Mouse (Mus musculus) MEL (cell line): Measurements from ENCODE around the gene Mllt11. TPM values are rescaled to one million over a fixed set of nuclear protein-coding genes. Genes with fewer than 3 reads are reported as not detected.

Experiments
- DNase-seq: peaks from one replicate; pipeline ENCODE4 v3.0.0; 2011; ENCODE audit warnings: low read depth, low spot score
- H3K27ac ChIP-seq: 2 replicates; pipeline ENCODE4 v1.5.1; 2012; ENCODE audit warnings: low read depth, mild to moderate bottlenecking, control low read depth, low read length, moderate library complexity; ENCODE audit not compliant: control insufficient read depth
- H3K27me3 ChIP-seq, 2 experiments: fragments of 150-350 bp in 1 of 2; sonication (generic) in 1 of 2; 2 replicates each; pipeline ENCODE4 v1.6.1; 2012; ENCODE audit warnings: low read length in 2 of 2, mild to moderate bottlenecking in 2 of 2, improper control_type of control experiment in 1 of 2, moderate library complexity in 1 of 2; ENCODE audit not compliant: insufficient read depth in 2 of 2, control insufficient read depth in 1 of 2
- H3K36me3 ChIP-seq, 2 experiments: 2 replicates each; pipeline ENCODE4 v1.6.1; 2012 to 2014; ENCODE audit warnings: low read length in 2 of 2, improper control_type of control experiment in 1 of 2, inconsistent platforms in 1 of 2, mild to moderate bottlenecking in 1 of 2; ENCODE audit not compliant: insufficient read depth in 2 of 2, control insufficient read depth in 1 of 2
- H3K4me1 ChIP-seq, 2 experiments: fragments of 150-350 bp in 1 of 2; sonication (generic) in 1 of 2; 2 replicates each; pipeline ENCODE4 v1.6.1; 2012; ENCODE audit warnings: low read length in 2 of 2, improper control_type of control experiment in 1 of 2, mild to moderate bottlenecking in 1 of 2; ENCODE audit not compliant: insufficient read depth in 2 of 2, control insufficient read depth in 1 of 2
- H3K4me3 ChIP-seq, 2 experiments: fragments of 150-350 bp in 1 of 2; sonication (generic) in 1 of 2; 2 replicates each; pipeline ENCODE4 v1.5.1; 2012; ENCODE audit warnings: low read depth in 2 of 2, low read length in 2 of 2, mild to moderate bottlenecking in 2 of 2, moderate library complexity in 2 of 2, control low read depth in 1 of 2, improper control_type of control experiment in 1 of 2; ENCODE audit not compliant: control insufficient read depth in 1 of 2, insufficient read depth in 1 of 2
- H3K79me2 ChIP-seq: 2 replicates; pipeline ENCODE4 v1.6.1; 2012; ENCODE audit warnings: mild to moderate bottlenecking, low read length, moderate library complexity; ENCODE audit not compliant: control insufficient read depth, poor library complexity, insufficient read depth
- H3K9ac ChIP-seq: 2 replicates; pipeline ENCODE4 v1.6.1; 2012; ENCODE audit warnings: low read depth, mild to moderate bottlenecking, control low read depth, low read length, moderate library complexity; ENCODE audit not compliant: control insufficient read depth, poor library complexity, severe bottlenecking
- H3K9me3 ChIP-seq: fragments of 150-350 bp; sonication (generic); replicated peaks from 2 replicates; pipeline ENCODE4 v1.6.1; 2012; ENCODE audit warnings: mild to moderate bottlenecking, low read length, improper control_type of control experiment, moderate library complexity; ENCODE audit not compliant: insufficient read depth
- BHLHE40 ChIP-seq: IDR thresholded peaks from 2 replicates; pipeline ENCODE4 v1.6.1; 2012; ENCODE audit warnings: low read depth, mild to moderate bottlenecking, inconsistent platforms, low read length, improper control_type of control experiment, borderline replicate concordance
- CHD2 ChIP-seq: IDR thresholded peaks from 2 replicates; pipeline ENCODE4 v1.6.1; 2011; ENCODE audit warnings: low read length, improper control_type of control experiment
- E2F4 ChIP-seq: IDR thresholded peaks from 2 replicates; pipeline ENCODE4 v1.6.1; 2011; ENCODE audit warnings: low read depth, low read length, improper control_type of control experiment, borderline replicate concordance
- ELF1 ChIP-seq: IDR thresholded peaks from 2 replicates; pipeline ENCODE4 v1.6.1; 2014; ENCODE audit warnings: low read depth, mild to moderate bottlenecking, inconsistent platforms, low read length, improper control_type of control experiment, moderate library complexity
- EP300 ChIP-seq, 2 experiments: IDR thresholded peaks; 2 replicates each; pipeline ENCODE4 v1.6.1; 2011; ENCODE audit warnings: improper control_type of control experiment in 2 of 2, low read length in 2 of 2, low read depth in 1 of 2, mild to moderate bottlenecking in 1 of 2
- ETS1 ChIP-seq: IDR thresholded peaks from 2 replicates; pipeline ENCODE4 v1.6.1; 2012; ENCODE audit warnings: low read depth, mild to moderate bottlenecking, inconsistent platforms, low read length, improper control_type of control experiment, moderate library complexity
- GABPA ChIP-seq: IDR thresholded peaks from 2 replicates; pipeline ENCODE4 v1.6.1; 2012; ENCODE audit warnings: low read depth, mild to moderate bottlenecking, inconsistent platforms, low read length, improper control_type of control experiment, moderate library complexity
- GATA1 ChIP-seq: IDR thresholded peaks from 2 replicates; pipeline ENCODE4 v1.6.1; 2011; ENCODE audit warnings: low read depth, low read length, improper control_type of control experiment
- MAFK ChIP-seq: IDR thresholded peaks from 2 replicates; pipeline ENCODE4 v1.6.1; 2011; ENCODE audit warnings: low read depth, mild to moderate bottlenecking, low read length, improper control_type of control experiment, borderline replicate concordance
- MAX ChIP-seq: IDR thresholded peaks from 2 replicates; pipeline ENCODE4 v1.6.1; 2011; ENCODE audit warnings: low read length, improper control_type of control experiment
- MYC ChIP-seq: IDR thresholded peaks from 2 replicates; pipeline ENCODE4 v1.6.1; 2011; ENCODE audit warnings: low read depth, mild to moderate bottlenecking, low read length, improper control_type of control experiment, moderate library complexity
- NELFE ChIP-seq: IDR thresholded peaks from 2 replicates; pipeline ENCODE4 v1.6.1; 2011; ENCODE audit warnings: low read depth, low read length, improper control_type of control experiment
- NRF1 ChIP-seq: IDR thresholded peaks from 2 replicates; pipeline ENCODE4 v1.6.1; 2014; ENCODE audit warnings: low read depth, mild to moderate bottlenecking, inconsistent platforms, low read length, improper control_type of control experiment, moderate library complexity; ENCODE audit not compliant: poor library complexity, insufficient read depth, severe bottlenecking
- POLR2A ChIP-seq, 2 experiments: IDR thresholded peaks; 2 replicates each; pipeline ENCODE4 v1.6.1; 2011 to 2012; ENCODE audit warnings: low read length in 2 of 2, mild to moderate bottlenecking in 2 of 2, control low read depth in 1 of 2, improper control_type of control experiment in 1 of 2, low read depth in 1 of 2, moderate library complexity in 1 of 2; ENCODE audit not compliant: control insufficient read depth in 1 of 2, insufficient read depth in 1 of 2, poor library complexity in 1 of 2
- POLR2AphosphoS2 ChIP-seq: IDR thresholded peaks from 2 replicates; pipeline ENCODE4 v1.6.1; 2011; ENCODE audit warnings: low read length, improper control_type of control experiment
- RAD21 ChIP-seq: IDR thresholded peaks from 2 replicates; pipeline ENCODE4 v1.6.1; 2011; ENCODE audit warnings: mild to moderate bottlenecking, low read depth, low read length, improper control_type of control experiment
- RCOR1 ChIP-seq: IDR thresholded peaks from 2 replicates; pipeline ENCODE4 v1.6.1; 2012; ENCODE audit warnings: low read depth, mild to moderate bottlenecking, inconsistent platforms, low read length, improper control_type of control experiment
- SIN3A ChIP-seq: IDR thresholded peaks from 2 replicates; pipeline ENCODE4 v1.6.1; 2012; ENCODE audit warnings: low read length, improper control_type of control experiment, inconsistent platforms
- SMC3 ChIP-seq: IDR thresholded peaks from 2 replicates; pipeline ENCODE4 v1.6.1; 2011; ENCODE audit warnings: low read depth, low read length, improper control_type of control experiment
- TAL1 ChIP-seq: IDR thresholded peaks from 2 replicates; pipeline ENCODE4 v1.6.1; 2012; ENCODE audit warnings: mild to moderate bottlenecking, inconsistent platforms, low read length, moderate library complexity, mixed read lengths
- TBP ChIP-seq: IDR thresholded peaks from 2 replicates; pipeline ENCODE4 v1.8.0; 2011; ENCODE audit warnings: low read depth, low read length, improper control_type of control experiment
- TCF12 ChIP-seq: IDR thresholded peaks from 2 replicates; pipeline ENCODE4 v1.6.1; 2014; ENCODE audit warnings: low read depth, mild to moderate bottlenecking, inconsistent platforms, low read length, improper control_type of control experiment, moderate library complexity
- ZC3H11A ChIP-seq: IDR thresholded peaks from 2 replicates; pipeline ENCODE4 v1.6.1; 2012; ENCODE audit warnings: low read depth, mild to moderate bottlenecking, inconsistent platforms, low read length, improper control_type of control experiment
- ZNF384 ChIP-seq: IDR thresholded peaks from 2 replicates; pipeline ENCODE4 v1.6.1; 2012; ENCODE audit warnings: low read depth, mild to moderate bottlenecking, inconsistent platforms, low read length, improper control_type of control experiment
- polyA plus RNA-seq, 2 experiments: library from polyadenylated mRNA; stranded (reverse) in 1 of 2; unstranded in 1 of 2; fragments of >175 nt in 1 of 2; fragments of >200 nt in 1 of 2; gene quantifications; 2 replicates each; pipeline versions ENCODE4 v1.2.1 to v1.2.4; 2012; ENCODE audit warnings: low replicate concordance in 2 of 2, low read depth in 1 of 2; ENCODE audit not compliant: insufficient read length in 2 of 2, insufficient read depth in 1 of 2, missing spikeins in 1 of 2
- total RNA-seq: library from RNA; depleted of rRNA; stranded (reverse); fragments of 300-350 nt; gene quantifications from 2 replicates; pipeline ENCODE4 v1.2.3, GENCODE M21; 2012

Mllt11 gene
- total and polyA plus RNA-seq, 3 experiments: 7.3 to 24.6 TPM; not detected in 1

DNA sequence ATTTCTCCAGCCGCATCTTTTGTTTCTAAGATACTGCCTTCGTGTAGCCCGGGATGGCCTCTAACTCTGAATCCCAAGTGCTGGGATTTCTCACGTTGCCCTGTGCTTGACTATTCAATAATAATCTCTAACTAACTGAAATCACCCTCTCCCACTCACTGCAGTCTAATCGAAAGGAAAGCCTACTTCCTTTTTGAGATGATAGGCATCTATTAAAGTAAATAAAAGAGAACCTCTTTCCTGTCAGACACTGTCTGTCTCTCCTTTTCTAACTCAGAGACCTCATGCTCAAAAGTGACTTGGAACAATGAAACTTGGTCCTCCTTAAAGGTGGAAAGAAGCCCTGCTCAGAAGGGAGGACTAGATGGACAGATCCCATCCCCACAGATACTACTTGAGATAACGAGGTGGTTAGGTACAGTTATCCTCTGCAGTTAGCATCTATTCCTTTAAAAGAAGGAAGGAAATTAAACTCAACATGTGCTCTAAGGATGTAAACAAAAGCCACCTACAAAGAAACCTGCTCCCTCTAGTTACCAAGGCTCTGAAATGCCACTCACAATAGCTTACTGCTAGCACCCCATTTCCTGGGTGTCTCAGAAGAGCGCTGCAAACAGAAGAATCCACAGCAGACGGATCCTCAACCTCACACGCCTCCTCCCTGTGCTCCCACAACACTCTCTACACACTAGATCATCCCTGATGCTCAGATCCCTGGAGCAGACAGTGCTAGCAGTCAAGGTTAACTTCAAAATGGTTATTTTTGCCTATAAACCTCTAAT, 47.0 kb downstream of the Mllt11 start:
- H3K79me2 ChIP-seq: no peaks in the 10 kb centered on the region
- peaks cover 5 to 7% of the 10 kb centered on the region in 2 experiments for H3K4me1 ChIP-seq
- no peaks in the 10 kb centered on the region for H3K27me3 ChIP-seq
- H3K4me3 ChIP-seq: no peak overlapping the region
- H3K27ac ChIP-seq: no peak overlapping the region
- TF ChIP-seq E2F4: no peak
- no peak for TF ChIP-seq NELFE
- TF ChIP-seq ELF1: no peak
- TF ChIP-seq MYC: no peak
- peak; percentile 81 for TF ChIP-seq GATA1
- no peak for TF ChIP-seq RAD21
- TF ChIP-seq GABPA: no peak
- TF ChIP-seq NRF1: no peak
- no peak for TF ChIP-seq POLR2AphosphoS2
- peak; percentile 56; the same call in 1 of the 2 replicates for TF ChIP-seq SIN3A
- 0 out of 2 replicates have a peak, but pooled peaks have one; percentile 17 for TF ChIP-seq MAX
- no peak for TF ChIP-seq ZNF384
- TF ChIP-seq BHLHE40: no peak
- no peak for TF ChIP-seq SMC3
- TF ChIP-seq EP300 (IDR thresholded peaks at IDR 0.05; ENCODE audit: low read depth in 1 of 2, low read length in 2 of 2): peak; percentile 55 to 60; a peak in 2 of 4 replicates
- no peak for TF ChIP-seq CHD2
- TF ChIP-seq RCOR1: peak; percentile 78; the same call in 1 of the 2 replicates
- no peak for TF ChIP-seq ETS1
- TF ChIP-seq ZC3H11A: no peak
- peak; percentile 34 for DNase-seq
- no peak overlapping the region for H3K9ac ChIP-seq
- peaks cover 16 to 46% of the 10 kb centered on the region in 2 experiments for H3K36me3 ChIP-seq
- H3K9me3 ChIP-seq: no peaks in the 10 kb centered on the region

GRCm38 (mm10) chr3:95181841-95182240, 50.1 kb downstream of the Mllt11 start:
- no peak for TF ChIP-seq TBP
- no peak for TF ChIP-seq MAFK
- no peak for TF ChIP-seq POLR2AphosphoS2
- no peak for TF ChIP-seq BHLHE40
- no peak for TF ChIP-seq TCF12
- TF ChIP-seq POLR2A (IDR thresholded peaks at IDR 0.05; ENCODE audit: control insufficient read depth in 1 of 2, insufficient read depth in 1 of 2, low read depth in 1 of 2, low read length in 2 of 2, poor library complexity in 1 of 2): no peak
- TF ChIP-seq GATA1: no peak
- TF ChIP-seq TAL1: no peak
- no peak for TF ChIP-seq ETS1
- H3K36me3 ChIP-seq: peaks cover 16 to 22% of the 10 kb centered on the region in 2 experiments
- no peak overlapping the region for H3K27ac ChIP-seq
- peaks cover 5 to 7% of the 10 kb centered on the region in 2 experiments for H3K4me1 ChIP-seq
- no peak for DNase-seq
- H3K9ac ChIP-seq: no peak overlapping the region
- H3K79me2 ChIP-seq: no peaks in the 10 kb centered on the region
- H3K27me3 ChIP-seq: no peaks in the 10 kb centered on the region
- H3K9me3 ChIP-seq: no peaks in the 10 kb centered on the region
- no peak overlapping the region for H3K4me3 ChIP-seq
